Mouse (Mus musculus) MEL (cell line): ENCODE measurements around the gene Syt1. TPM values are rescaled to one million over a fixed set of nuclear protein-coding genes. Genes with fewer than 3 reads are reported as not detected.

ENCODE experiments used
- DNase-seq: peaks from one replicate; pipeline ENCODE4 v3.0.0; 2011; ENCODE audit warnings: low read depth, low spot score
- H3K27ac ChIP-seq: 2 replicates; pipeline ENCODE4 v1.5.1; 2012; ENCODE audit warnings: low read depth, mild to moderate bottlenecking, control low read depth, low read length, moderate library complexity; ENCODE audit not compliant: control insufficient read depth
- H3K27me3 ChIP-seq, 2 experiments: fragments of 150-350 bp in 1 of 2; sonication (generic) in 1 of 2; 2 replicates each; pipeline ENCODE4 v1.6.1; 2012; ENCODE audit warnings: low read length in 2 of 2, mild to moderate bottlenecking in 2 of 2, improper control_type of control experiment in 1 of 2, moderate library complexity in 1 of 2; ENCODE audit not compliant: insufficient read depth in 2 of 2, control insufficient read depth in 1 of 2
- H3K36me3 ChIP-seq, 2 experiments: 2 replicates each; pipeline ENCODE4 v1.6.1; 2012 to 2014; ENCODE audit warnings: low read length in 2 of 2, improper control_type of control experiment in 1 of 2, inconsistent platforms in 1 of 2, mild to moderate bottlenecking in 1 of 2; ENCODE audit not compliant: insufficient read depth in 2 of 2, control insufficient read depth in 1 of 2
- H3K4me1 ChIP-seq, 2 experiments: fragments of 150-350 bp in 1 of 2; sonication (generic) in 1 of 2; 2 replicates each; pipeline ENCODE4 v1.6.1; 2012; ENCODE audit warnings: low read length in 2 of 2, improper control_type of control experiment in 1 of 2, mild to moderate bottlenecking in 1 of 2; ENCODE audit not compliant: insufficient read depth in 2 of 2, control insufficient read depth in 1 of 2
- H3K4me3 ChIP-seq, 2 experiments: fragments of 150-350 bp in 1 of 2; sonication (generic) in 1 of 2; 2 replicates each; pipeline ENCODE4 v1.5.1; 2012; ENCODE audit warnings: low read depth in 2 of 2, low read length in 2 of 2, mild to moderate bottlenecking in 2 of 2, moderate library complexity in 2 of 2, control low read depth in 1 of 2, improper control_type of control experiment in 1 of 2; ENCODE audit not compliant: control insufficient read depth in 1 of 2, insufficient read depth in 1 of 2
- H3K79me2 ChIP-seq: 2 replicates; pipeline ENCODE4 v1.6.1; 2012; ENCODE audit warnings: mild to moderate bottlenecking, low read length, moderate library complexity; ENCODE audit not compliant: control insufficient read depth, poor library complexity, insufficient read depth
- H3K9ac ChIP-seq: 2 replicates; pipeline ENCODE4 v1.6.1; 2012; ENCODE audit warnings: low read depth, mild to moderate bottlenecking, control low read depth, low read length, moderate library complexity; ENCODE audit not compliant: control insufficient read depth, poor library complexity, severe bottlenecking
- H3K9me3 ChIP-seq: fragments of 150-350 bp; sonication (generic); replicated peaks from 2 replicates; pipeline ENCODE4 v1.6.1; 2012; ENCODE audit warnings: mild to moderate bottlenecking, low read length, improper control_type of control experiment, moderate library complexity; ENCODE audit not compliant: insufficient read depth
- BHLHE40 ChIP-seq: IDR thresholded peaks from 2 replicates; pipeline ENCODE4 v1.6.1; 2012; ENCODE audit warnings: low read depth, mild to moderate bottlenecking, inconsistent platforms, low read length, improper control_type of control experiment, borderline replicate concordance
- CHD2 ChIP-seq: IDR thresholded peaks from 2 replicates; pipeline ENCODE4 v1.6.1; 2011; ENCODE audit warnings: low read length, improper control_type of control experiment
- CTCF ChIP-seq, 3 experiments: IDR thresholded peaks in 2 of 3; conservative IDR thresholded peaks in 1 of 3; 2 replicates each; pipeline ENCODE4 v1.5.1; 2011 to 2012; ENCODE audit warnings: low read length in 3 of 3, low read depth in 2 of 3, mild to moderate bottlenecking in 2 of 3, improper control_type of control experiment in 1 of 3, inconsistent platforms in 1 of 3, mixed read lengths in 1 of 3, moderate library complexity in 1 of 3; ENCODE audit not compliant: control insufficient read depth in 1 of 3, insufficient read depth in 1 of 3, poor library complexity in 1 of 3, severe bottlenecking in 1 of 3
- ELF1 ChIP-seq: IDR thresholded peaks from 2 replicates; pipeline ENCODE4 v1.6.1; 2014; ENCODE audit warnings: low read depth, mild to moderate bottlenecking, inconsistent platforms, low read length, improper control_type of control experiment, moderate library complexity
- EP300 ChIP-seq, 2 experiments: IDR thresholded peaks; 2 replicates each; pipeline ENCODE4 v1.6.1; 2011; ENCODE audit warnings: improper control_type of control experiment in 2 of 2, low read length in 2 of 2, low read depth in 1 of 2, mild to moderate bottlenecking in 1 of 2
- GABPA ChIP-seq: IDR thresholded peaks from 2 replicates; pipeline ENCODE4 v1.6.1; 2012; ENCODE audit warnings: low read depth, mild to moderate bottlenecking, inconsistent platforms, low read length, improper control_type of control experiment, moderate library complexity
- GATA1 ChIP-seq: IDR thresholded peaks from 2 replicates; pipeline ENCODE4 v1.6.1; 2011; ENCODE audit warnings: low read depth, low read length, improper control_type of control experiment
- HCFC1 ChIP-seq: IDR thresholded peaks from 2 replicates; pipeline ENCODE4 v1.6.1; 2012; ENCODE audit warnings: low read depth, mild to moderate bottlenecking, inconsistent platforms, low read length, improper control_type of control experiment, moderate library complexity
- MAFK ChIP-seq: IDR thresholded peaks from 2 replicates; pipeline ENCODE4 v1.6.1; 2011; ENCODE audit warnings: low read depth, mild to moderate bottlenecking, low read length, improper control_type of control experiment, borderline replicate concordance
- MAX ChIP-seq: IDR thresholded peaks from 2 replicates; pipeline ENCODE4 v1.6.1; 2011; ENCODE audit warnings: low read length, improper control_type of control experiment
- MAZ ChIP-seq: IDR thresholded peaks from 2 replicates; pipeline ENCODE4 v1.6.1; 2012; ENCODE audit warnings: low read depth, mild to moderate bottlenecking, inconsistent platforms, low read length, improper control_type of control experiment
- MEF2A ChIP-seq: IDR thresholded peaks from 2 replicates; pipeline ENCODE4 v1.6.1; 2014; ENCODE audit warnings: low read depth, mild to moderate bottlenecking, inconsistent platforms, low read length, improper control_type of control experiment; ENCODE audit not compliant: poor library complexity, insufficient replicate concordance, severe bottlenecking; ENCODE audit errors: extremely low read depth
- MXI1 ChIP-seq: IDR thresholded peaks from 2 replicates; pipeline ENCODE4 v1.6.1; 2011; ENCODE audit warnings: mild to moderate bottlenecking, low read depth, low read length, improper control_type of control experiment
- MYB ChIP-seq: IDR thresholded peaks from 2 replicates; pipeline ENCODE4 v1.6.1; 2011; ENCODE audit warnings: mild to moderate bottlenecking, low read depth, low read length, improper control_type of control experiment
- MYC ChIP-seq: IDR thresholded peaks from 2 replicates; pipeline ENCODE4 v1.6.1; 2011; ENCODE audit warnings: low read depth, mild to moderate bottlenecking, low read length, improper control_type of control experiment, moderate library complexity
- NRF1 ChIP-seq: IDR thresholded peaks from 2 replicates; pipeline ENCODE4 v1.6.1; 2014; ENCODE audit warnings: low read depth, mild to moderate bottlenecking, inconsistent platforms, low read length, improper control_type of control experiment, moderate library complexity; ENCODE audit not compliant: poor library complexity, insufficient read depth, severe bottlenecking
- POLR2A ChIP-seq, 2 experiments: IDR thresholded peaks; 2 replicates each; pipeline ENCODE4 v1.6.1; 2011 to 2012; ENCODE audit warnings: low read length in 2 of 2, mild to moderate bottlenecking in 2 of 2, control low read depth in 1 of 2, improper control_type of control experiment in 1 of 2, low read depth in 1 of 2, moderate library complexity in 1 of 2; ENCODE audit not compliant: control insufficient read depth in 1 of 2, insufficient read depth in 1 of 2, poor library complexity in 1 of 2
- POLR2AphosphoS2 ChIP-seq: IDR thresholded peaks from 2 replicates; pipeline ENCODE4 v1.6.1; 2011; ENCODE audit warnings: low read length, improper control_type of control experiment
- POLR2AphosphoS5 ChIP-seq: IDR thresholded peaks from 2 replicates; pipeline ENCODE4 v1.6.1; 2012; ENCODE audit warnings: low read depth, borderline replicate concordance, mild to moderate bottlenecking, inconsistent platforms, low read length, moderate library complexity, mixed read lengths
- TAL1 ChIP-seq: IDR thresholded peaks from 2 replicates; pipeline ENCODE4 v1.6.1; 2012; ENCODE audit warnings: mild to moderate bottlenecking, inconsistent platforms, low read length, moderate library complexity, mixed read lengths
- TBP ChIP-seq: IDR thresholded peaks from 2 replicates; pipeline ENCODE4 v1.8.0; 2011; ENCODE audit warnings: low read depth, low read length, improper control_type of control experiment
- TCF12 ChIP-seq: IDR thresholded peaks from 2 replicates; pipeline ENCODE4 v1.6.1; 2014; ENCODE audit warnings: low read depth, mild to moderate bottlenecking, inconsistent platforms, low read length, improper control_type of control experiment, moderate library complexity
- UBTF ChIP-seq: IDR thresholded peaks from 2 replicates; pipeline ENCODE4 v1.6.1; 2012; ENCODE audit warnings: low read depth, mild to moderate bottlenecking, inconsistent platforms, low read length, improper control_type of control experiment, moderate library complexity, borderline replicate concordance; ENCODE audit not compliant: insufficient read depth
- USF1 ChIP-seq: IDR thresholded peaks from 2 replicates; pipeline ENCODE4 v1.6.1; 2014; ENCODE audit warnings: low read depth, mild to moderate bottlenecking, inconsistent platforms, low read length, improper control_type of control experiment, moderate library complexity
- ZC3H11A ChIP-seq: IDR thresholded peaks from 2 replicates; pipeline ENCODE4 v1.6.1; 2012; ENCODE audit warnings: low read depth, mild to moderate bottlenecking, inconsistent platforms, low read length, improper control_type of control experiment
- ZMIZ1 ChIP-seq: IDR thresholded peaks from 2 replicates; pipeline ENCODE4 v1.6.1; 2012; ENCODE audit warnings: low read depth, mild to moderate bottlenecking, inconsistent platforms, low read length, improper control_type of control experiment, moderate library complexity
- ZNF384 ChIP-seq: IDR thresholded peaks from 2 replicates; pipeline ENCODE4 v1.6.1; 2012; ENCODE audit warnings: low read depth, mild to moderate bottlenecking, inconsistent platforms, low read length, improper control_type of control experiment
- polyA plus RNA-seq, 2 experiments: library from polyadenylated mRNA; stranded (reverse) in 1 of 2; unstranded in 1 of 2; fragments of >175 nt in 1 of 2; fragments of >200 nt in 1 of 2; gene quantifications; 2 replicates each; pipeline versions ENCODE4 v1.2.1 to v1.2.4; 2012; ENCODE audit warnings: low replicate concordance in 2 of 2, low read depth in 1 of 2; ENCODE audit not compliant: insufficient read length in 2 of 2, insufficient read depth in 1 of 2, missing spikeins in 1 of 2
- total RNA-seq: library from RNA; depleted of rRNA; stranded (reverse); fragments of 300-350 nt; gene quantifications from 2 replicates; pipeline ENCODE4 v1.2.3, GENCODE M21; 2012

Gene Syt1
- total and polyA plus RNA-seq, 3 experiments, result not detected

- H3K4me1 ChIP-seq, result no peaks in the 10 kb centered on the region
- H3K27ac ChIP-seq, result no peak overlapping the region
- no peaks in the 10 kb centered on the region for H3K36me3 ChIP-seq
- H3K79me2 ChIP-seq, result no peaks in the 10 kb centered on the region
- no peaks in the 10 kb centered on the region for H3K27me3 ChIP-seq
- H3K4me3 ChIP-seq, result no peak overlapping the region
- H3K9ac ChIP-seq, result no peak overlapping the region
- H3K9me3 ChIP-seq, result no peaks in the 10 kb centered on the region
- TF ChIP-seq UBTF, result no peak
- TF ChIP-seq ZC3H11A, result no peak
- TF ChIP-seq TBP, result no peak
- TF ChIP-seq MAX, result no peak
- TF ChIP-seq ZNF384, result no peak
- no peak for TF ChIP-seq POLR2A (IDR thresholded peaks at IDR 0.05; ENCODE audit: control insufficient read depth in 1 of 2, insufficient read depth in 1 of 2, low read depth in 1 of 2, low read length in 2 of 2, poor library complexity in 1 of 2)
- TF ChIP-seq BHLHE40, result no peak
- TF ChIP-seq EP300 (IDR thresholded peaks at IDR 0.05; ENCODE audit: low read depth in 1 of 2, low read length in 2 of 2), result no peak
- TF ChIP-seq MXI1, result no peak
- TF ChIP-seq ELF1, result no peak
- no peak for TF ChIP-seq ZMIZ1
- no peak for TF ChIP-seq MAZ
- TF ChIP-seq POLR2AphosphoS2, result no peak
- no peak for TF ChIP-seq GABPA
- no peak for TF ChIP-seq NRF1
- TF ChIP-seq TCF12, result no peak
- TF ChIP-seq HCFC1, result no peak
- TF ChIP-seq MEF2A, result no peak
- no peak for DNase-seq
Measured at GRCm38 (mm10) chr10:108534112-108534511, 476.7 kb downstream of the Syt1 start.

GRCm38 (mm10) chr10:108532916-108533315 is 477.9 kb downstream of the Syt1 start:
- TF ChIP-seq CTCF (IDR thresholded peaks at IDR 0.05 in 2 of 3, conservative IDR thresholded peaks at IDR 0.05 in 1 of 3; ENCODE audit: control insufficient read depth in 1 of 3, insufficient read depth in 1 of 3, low read depth in 2 of 3, low read length in 3 of 3, poor library complexity in 1 of 3, severe bottlenecking in 1 of 3) (no peak), GATA1 (no peak), MEF2A (no peak), POLR2AphosphoS5 (no peak), USF1 (no peak), MYC (no peak), TAL1 (no peak), MYB (no peak), TCF12 (no peak), MAFK (no peak), CHD2 (no peak)
- TF ChIP-seq, all 39 proteins: peak for 0
- Histone ChIP-seq H3K36me3 (no peaks in the 10 kb centered on the region), H3K4me3 (no peak overlapping the region), H3K27me3 (no peaks in the 10 kb centered on the region), H3K9me3 (no peaks in the 10 kb centered on the region), H3K9ac (no peak overlapping the region), H3K27ac (no peak overlapping the region), H3K79me2 (no peaks in the 10 kb centered on the region), H3K4me1 (no peaks in the 10 kb centered on the region)
- no peak for DNase-seq
